Comparison of ENCODE assay signal across 12 mouse cellular contexts in the genomic region with DNA sequence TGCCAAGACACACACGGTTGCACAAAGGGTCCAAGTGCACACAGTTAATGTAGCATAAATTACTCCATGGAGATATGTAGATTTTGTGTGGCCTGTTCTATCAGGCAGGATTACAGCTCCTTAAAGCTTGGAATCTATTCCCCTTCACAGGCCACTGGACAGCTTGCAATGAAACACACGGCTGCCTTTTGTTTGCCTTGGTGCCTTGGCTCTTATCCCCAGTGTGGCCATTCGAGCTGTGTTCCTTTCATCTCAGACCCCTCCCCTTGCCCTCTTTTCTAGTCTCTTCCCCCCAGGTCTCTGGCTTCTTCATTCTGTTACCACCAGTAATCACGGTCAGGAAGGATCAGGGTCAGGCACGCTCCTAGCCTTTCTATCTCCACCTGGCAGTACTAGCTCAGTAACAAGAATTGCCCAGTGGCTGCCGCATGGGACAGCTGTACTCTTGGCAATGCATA.
DNase-seq lines count a peak whose midpoint lies in the region; ATAC-seq and TF ChIP-seq lines count a peak whose summit lies in the region.
"Had no signal": no experiment of that assay in that cellular context is flagged by ENCODE, and none has a peak within 500 bp of the region (broad histone marks: within the 10 kb centered on the region; RNA-seq: fewer than 3 reads in every experiment).

No protein-coding gene starts in this region.

- no peaks in the 10 kb centered on the region for H3K9me3 ChIP-seq in hindbrain, postnatal 0 days (ENCODE audit: low read length)
- H3K9me3 ChIP-seq: lung, embryonic 15.5 days had no signal

- peak; percentile 58 for ATAC-seq in hindbrain, postnatal 0 days

- H3K4me3 ChIP-seq in hindbrain, postnatal 0 days (ENCODE audit: low read length) = no peak overlapping the region
- H3K4me3 ChIP-seq: lung, embryonic 15.5 days had no signal

- intact Hi-C loops in gastrocnemius, postnatal 14 days (cut with DNase I; ENCODE audit: low total_unique reads) = no loop called here

- H3K36me3 ChIP-seq in hindbrain, postnatal 0 days (ENCODE audit: insufficient read depth, low read length) = no peaks in the 10 kb centered on the region
- H3K36me3 ChIP-seq: lung, embryonic 15.5 days had no signal

- no peak for TF ChIP-seq CTCF in hindbrain, postnatal 0 days (IDR thresholded peaks at IDR 0.05; ENCODE audit: low read depth)

- peaks cover 5% of the 10 kb centered on the region for H3K4me1 ChIP-seq in hindbrain, postnatal 0 days (ENCODE audit: insufficient read depth, low read length)
- H3K4me1 ChIP-seq: lung, embryonic 15.5 days had no signal

- DNase-seq in kidney, adult 9 months = peak; percentile 9
- no peak for DNase-seq in kidney, postnatal 14 days
- peak; percentile 58 for DNase-seq in brain, adult 2 months (ENCODE audit: low read depth, low spot score)
- DNase-seq in cerebellum, adult 9-10 months = peak; percentile 36
- peak; percentile 52 for DNase-seq in hindbrain, postnatal 0 days (ENCODE audit: low spot score)
- no peak for DNase-seq in adrenal gland, postnatal 14 days
- DNase-seq in gastrocnemius, postnatal 14 days = no peak
- DNase-seq: adrenal gland, postnatal 36 days; heart, postnatal 10 days; kidney, postnatal 36 days; spleen, adult 18-20 months had no signal

- peak overlapping the region; percentile 7; the same call in 1 of the 2 replicates for H3K27ac ChIP-seq in hindbrain, postnatal 0 days
- H3K27ac ChIP-seq: lung, embryonic 15.5 days had no signal

- H3K4me2 ChIP-seq in hindbrain, postnatal 0 days (ENCODE audit: low read depth, low read length) = no peak overlapping the region
- H3K4me2 ChIP-seq: lung, embryonic 15.5 days had no signal

- WGBS in hindbrain, postnatal 0 days = 30% methylated on average over 6 of the region's 6 CpGs

- no peaks in the 10 kb centered on the region for H3K27me3 ChIP-seq in hindbrain, postnatal 0 days (ENCODE audit: insufficient read depth, low read length)
- H3K27me3 ChIP-seq: lung, embryonic 15.5 days had no signal

- H3K9ac ChIP-seq in hindbrain, postnatal 0 days (replicated peaks; ENCODE audit: low read length) = no peak overlapping the region
- H3K9ac ChIP-seq: lung, embryonic 15.5 days had no signal

Comparison
In these comparisons a context has a peak if more than half of its experiments do, and no peak if none do; other contexts are left out.
1. DNase-seq: peak in kidney, adult 9 months (single experiment), brain, adult 2 months (single experiment), cerebellum, adult 9-10 months (single experiment) and hindbrain, postnatal 0 days (single experiment); none in kidney, postnatal 14 days (single experiment), adrenal gland, postnatal 14 days (single experiment) and gastrocnemius, postnatal 14 days (single experiment).